ENCODE assay signal across 5 mouse cellular contexts in genomic region chr4:149616999-149617398, GRCm38 (mm10). TPM values are rescaled to one million over a fixed set of nuclear protein-coding genes. Genes with fewer than 3 reads are reported as not detected.
DNase-seq lines count a peak whose midpoint lies in the region; ATAC-seq and TF ChIP-seq lines count a peak whose summit lies in the region.
"Not testable (repeated sequence)": the region's sequence is repeated elsewhere in the genome, so short reads cannot be mapped to it uniquely, and the experiment has no call there.

No protein-coding gene starts in this region.

- H3K27ac ChIP-seq in bone marrow macrophage, adult 2 months (ENCODE audit: insufficient read depth, low read depth, low read length), result peak overlapping the region; percentile 60
- not testable (repeated sequence) for H3K27ac ChIP-seq in liver, adult 2 months (replicated peaks; ENCODE audit: insufficient read depth, low read depth, low read length); midbrain, embryonic 11.5 days (ENCODE audit: low read depth, low read length)
- H3K27ac ChIP-seq in macrophage, result peak overlapping the region; percentile 52

- not testable (repeated sequence) for H3K27me3 ChIP-seq in liver, adult 2 months (ENCODE audit: control insufficient read depth, insufficient read depth, low read length); midbrain, embryonic 11.5 days (ENCODE audit: control insufficient read depth, insufficient read depth, low read length)

- H3K79me2 ChIP-seq in liver, adult 2 months (ENCODE audit: control insufficient read depth, insufficient read depth, low read length); macrophage (ENCODE audit: inconsistent target): not testable (repeated sequence)

- H3K4me2 ChIP-seq in midbrain, embryonic 11.5 days, result not testable (repeated sequence)

- not testable (repeated sequence) for ATAC-seq in midbrain, embryonic 11.5 days (ENCODE audit: low FRiP score)

- TF ChIP-seq POLR2A in bone marrow macrophage, adult 2 months (IDR thresholded peaks at IDR 0.05; ENCODE audit: borderline replicate concordance, low read depth, low read length); liver, adult 2 months (IDR thresholded peaks at IDR 0.05; ENCODE audit: extremely low read depth, insufficient read depth, low read length): not testable (repeated sequence)

- H3K36me3 ChIP-seq in liver, adult 2 months (ENCODE audit: control insufficient read depth, insufficient read depth, low read length); macrophage (ENCODE audit: inconsistent target); midbrain, embryonic 11.5 days (ENCODE audit: control insufficient read depth, insufficient read depth, low read length): not testable (repeated sequence)

- not testable (repeated sequence) for H3K4me1 ChIP-seq in bone marrow macrophage, adult 2 months (ENCODE audit: control insufficient read depth, insufficient read depth, low read length); liver, adult 2 months (ENCODE audit: control insufficient read depth, insufficient read depth, low read length)
- H3K4me1 ChIP-seq in midbrain, embryonic 11.5 days (ENCODE audit: control insufficient read depth, insufficient read depth, low read length), result peaks cover 14% of the 10 kb centered on the region; the same call in 1 of the 2 replicates

- not testable (repeated sequence) for TF ChIP-seq CTCF in bone marrow macrophage, adult 2 months (IDR thresholded peaks at IDR 0.05; ENCODE audit: low read depth, low read length); liver, adult 2 months (IDR thresholded peaks at IDR 0.05; ENCODE audit: low read depth, low read length)

- peak; percentile 89 for DNase-seq in heart, adult 11 months
- peak; percentile 16 for DNase-seq in liver, adult 2 months (ENCODE audit: extremely low read depth, low read depth, low spot score)
- DNase-seq in midbrain, embryonic 11.5 days (ENCODE audit: low spot score, missing footprints), result peak; percentile 64

- H3K9me3 ChIP-seq in midbrain, embryonic 11.5 days (ENCODE audit: control insufficient read depth, low read length), result not testable (repeated sequence)

- H3K4me3 ChIP-seq in bone marrow macrophage, adult 2 months (ENCODE audit: insufficient read depth, low read length); liver, adult 2 months (ENCODE audit: insufficient read depth, low read depth, low read length); macrophage (ENCODE audit: inconsistent target); midbrain, embryonic 11.5 days (ENCODE audit: low read depth, low read length): not testable (repeated sequence)

- H3K9ac ChIP-seq in liver, adult 2 months (ENCODE audit: low read depth, low read length); midbrain, embryonic 11.5 days (ENCODE audit: low read length): not testable (repeated sequence)

- WGBS in liver, adult 2 months, result 77% methylated on average over 3 of the region's 3 CpGs
- 24% methylated on average over 3 of the region's 3 CpGs for WGBS in macrophage (ENCODE audit: missing documents)
- WGBS in midbrain, embryonic 11.5 days, result 88% methylated on average over 3 of the region's 3 CpGs

RNA-seq across cellular contexts. Expression of gene Clstn1, which starts 30.7 kb away (rescaled TPM):
- 0.85 and 1.4 TPM in 2 replicates for polyA plus RNA-seq in bone marrow macrophage, adult 2 months (2012; ENCODE audit: insufficient read depth, insufficient read length, missing spikeins)
- total RNA-seq in liver, adult 2 months (2014; rRNA removed), result 2.3 and 2.8 TPM in 2 replicates
- polyA plus RNA-seq in liver, adult 2 months (2012; rRNA removed), result 1.4 and 1.5 TPM in 2 replicates
- 10 to 100 TPM in 4 of 26 experiments, 1 to 10 TPM in 21, under 1 TPM in 1; 0.68 to 17.6 (median 5.2) TPM for total RNA-seq in macrophage (2018; cell fraction: chromatin; rRNA removed)
- total RNA-seq in macrophage (2018; cell fraction: cytosol; rRNA removed), result 10 to 100 TPM in 8 of 26 experiments, 1 to 10 TPM in 18; 3.7 to 16.8 (median 7.7) TPM
- 10 to 100 TPM in 7 of 26 experiments, 1 to 10 TPM in 19; 3.9 to 20.8 (median 8.5) TPM for total RNA-seq in macrophage (2018; cell fraction: nucleus; rRNA removed)
- 4.0 to 15.2 TPM (median 13.8 TPM) in 3 replicates for polyA plus RNA-seq in macrophage (2018)
- polyA plus RNA-seq in midbrain, embryonic 11.5 days (2014; fragmentation: Nextera tagmentation; extraction: Ambion mirVana), result 34.3 and 41.8 TPM in 2 replicates

Comparison
In these comparisons a context has a peak if more than half of its experiments do, and no peak if none do; other contexts are left out.
1. DNase-seq: peak in every context shown above with its lines; median percentile 89 in heart, adult 11 months; 64 in midbrain, embryonic 11.5 days; 16 in liver, adult 2 months.